Mouse (Mus musculus): ENCODE results near the gene Soga3. TPM values are rescaled to one million over a fixed set of nuclear protein-coding genes. Genes with fewer than 3 reads are reported as not detected.
A peak's percentile ranks its signal among the peaks of the same experiment; 100 is the strongest.

Soga3 gene
- 72.7 and 86.7 TPM in 2 replicates for polyA plus RNA-seq (2016; fragmentation: Nextera tagmentation; extraction: Ambion mirVana)

- H3K36me3 ChIP-seq: no peaks in the 10 kb centered on the region
- peak within 1 kb of the TSS; percentile 77 for H3K4me3 ChIP-seq
- no peaks in the 10 kb centered on the region for H3K27me3 ChIP-seq
- peak within 1 kb of the TSS; percentile 82 for H3K4me2 ChIP-seq (replicated peaks)
- H3K27ac ChIP-seq (replicated peaks): peak within 1 kb of the TSS; percentile 97
- under 1% methylated on average over 34 of the region's 34 CpGs for WGBS
- peak within 1 kb of the TSS; percentile 86 for H3K9ac ChIP-seq (replicated peaks)
- ATAC-seq (ENCODE audit: low FRiP score, low read depth): peak; percentile 80
- peaks cover 29% of the 10 kb centered on the region for H3K4me1 ChIP-seq
- H3K9me3 ChIP-seq: no peaks in the 10 kb centered on the region
Measured at GRCm38 (mm10) chr10:29143566-29144335, at the start of gene Soga3. TSS of gene Soga3 (plus strand) at chr10:29143839.

GRCm38 (mm10) chr10:29106962-29107361 lies 36.7 kb upstream of the Soga3 start:
- H3K27me3 ChIP-seq: no peaks in the 10 kb centered on the region
- H3K9me3 ChIP-seq: no peaks in the 10 kb centered on the region
- H3K27ac ChIP-seq (replicated peaks): no peak overlapping the region
- no peaks in the 10 kb centered on the region for H3K36me3 ChIP-seq
- no peak overlapping the region for H3K4me3 ChIP-seq
- H3K4me1 ChIP-seq: no peaks in the 10 kb centered on the region
- ATAC-seq (ENCODE audit: low FRiP score, low read depth): peak; percentile 56
- WGBS: 20% methylated on average over 4 of the region's 4 CpGs
- no peak overlapping the region for H3K9ac ChIP-seq (replicated peaks)
- H3K4me2 ChIP-seq (replicated peaks): no peak overlapping the region

GRCm38 (mm10) chr10:29142556-29143105 lies 1.0 kb upstream of the Soga3 start:
- Histone ChIP-seq H3K4me3 (peak overlapping the region; percentile 77), H3K9me3 (no peaks in the 10 kb centered on the region), H3K4me2 (replicated peaks) (peak overlapping the region; percentile 82), H3K9ac (replicated peaks) (0 out of 2 replicates have a peak overlapping the region, but pooled peaks have one; percentile 13), H3K27ac (replicated peaks) (no peak overlapping the region), H3K36me3 (no peaks in the 10 kb centered on the region), H3K27me3 (no peaks in the 10 kb centered on the region), H3K4me1 (peaks cover 18% of the 10 kb centered on the region)
- WGBS: 38% methylated on average over 7 of the region's 7 CpGs
- no peak for ATAC-seq (ENCODE audit: low FRiP score, low read depth)

- H3K9ac ChIP-seq (replicated peaks): peak overlapping the region; percentile 86
- H3K4me2 ChIP-seq (replicated peaks): peak overlapping the region; percentile 82
- no peaks in the 10 kb centered on the region for H3K36me3 ChIP-seq
- ATAC-seq (ENCODE audit: low FRiP score, low read depth): no peak
- no peaks in the 10 kb centered on the region for H3K27me3 ChIP-seq
- peaks cover 30% of the 10 kb centered on the region for H3K4me1 ChIP-seq
- H3K4me3 ChIP-seq: peak overlapping the region; percentile 77
- 6% methylated on average over 7 of the region's 12 CpGs for WGBS
- no peaks in the 10 kb centered on the region for H3K9me3 ChIP-seq
- peak overlapping the region; percentile 97; the same call in 1 of the 2 replicates for H3K27ac ChIP-seq (replicated peaks)
Measured at GRCm38 (mm10) chr10:29144612-29145405, 1.2 kb downstream of the Soga3 start.

GRCm38 (mm10) chr10:29146198-29146857 lies 2.7 kb downstream of the Soga3 start:
- peak overlapping the region; percentile 82 for H3K4me2 ChIP-seq (replicated peaks)
- H3K27ac ChIP-seq (replicated peaks): peak overlapping the region; percentile 96
- WGBS: under 1% methylated on average over 22 of the region's 22 CpGs
- H3K4me1 ChIP-seq: peaks cover 30% of the 10 kb centered on the region
- H3K27me3 ChIP-seq: no peaks in the 10 kb centered on the region
- H3K9ac ChIP-seq (replicated peaks): peak overlapping the region; percentile 86
- no peaks in the 10 kb centered on the region for H3K36me3 ChIP-seq
- no peak for ATAC-seq (ENCODE audit: low FRiP score, low read depth)
- H3K4me3 ChIP-seq: peak overlapping the region; percentile 77
- no peaks in the 10 kb centered on the region for H3K9me3 ChIP-seq

GRCm38 (mm10) chr10:29146858-29147640 lies 3.4 kb downstream of the Soga3 start:
- ATAC-seq (ENCODE audit: low FRiP score, low read depth): peak; percentile 81
- WGBS: under 1% methylated on average over 60 of the region's 65 CpGs
- H3K4me2 ChIP-seq (replicated peaks): peak overlapping the region; percentile 82
- peak overlapping the region; percentile 86 for H3K9ac ChIP-seq (replicated peaks)
- H3K27me3 ChIP-seq: no peaks in the 10 kb centered on the region
- H3K36me3 ChIP-seq: peaks cover 5% of the 10 kb centered on the region; the same call in 1 of the 2 replicates
- peak overlapping the region; percentile 77 for H3K4me3 ChIP-seq
- H3K27ac ChIP-seq (replicated peaks): peak overlapping the region; percentile 96
- H3K4me1 ChIP-seq: peaks cover 32% of the 10 kb centered on the region
- H3K9me3 ChIP-seq: no peaks in the 10 kb centered on the region

GRCm38 (mm10) chr10:29147641-29147990 lies 4.0 kb downstream of the Soga3 start:
- Histone ChIP-seq H3K9me3 (no peaks in the 10 kb centered on the region), H3K27me3 (no peaks in the 10 kb centered on the region), H3K36me3 (peaks cover 10% of the 10 kb centered on the region), H3K9ac (replicated peaks) (peak overlapping the region; percentile 86), H3K4me1 (peaks cover 30% of the 10 kb centered on the region), H3K4me3 (peak overlapping the region; percentile 77), H3K27ac (replicated peaks) (peak overlapping the region; percentile 96), H3K4me2 (replicated peaks) (peak overlapping the region; percentile 82)
- WGBS: under 1% methylated on average over 12 of the region's 12 CpGs
- ATAC-seq (ENCODE audit: low FRiP score, low read depth): no peak; the same call in 1 of the 2 replicates

- H3K4me2 ChIP-seq (replicated peaks): peak overlapping the region; percentile 82
- 2% methylated on average over 21 of the region's 21 CpGs for WGBS
- H3K4me3 ChIP-seq: peak overlapping the region; percentile 77
- no peaks in the 10 kb centered on the region for H3K27me3 ChIP-seq
- H3K36me3 ChIP-seq: peaks cover 15% of the 10 kb centered on the region
- no peaks in the 10 kb centered on the region for H3K9me3 ChIP-seq
- peak overlapping the region; percentile 86 for H3K9ac ChIP-seq (replicated peaks)
- no peak for ATAC-seq (ENCODE audit: low FRiP score, low read depth)
- H3K27ac ChIP-seq (replicated peaks): peak overlapping the region; percentile 96
- H3K4me1 ChIP-seq: peaks cover 29% of the 10 kb centered on the region
Measured at GRCm38 (mm10) chr10:29148076-29148475, 4.4 kb downstream of the Soga3 start.

- Histone ChIP-seq H3K4me3 (no peak overlapping the region), H3K9me3 (no peaks in the 10 kb centered on the region), H3K9ac (replicated peaks) (no peak overlapping the region), H3K36me3 (peaks cover 64% of the 10 kb centered on the region), H3K4me1 (0 out of 2 replicates have a peak, but pooled peaks cover 2% of the 10 kb centered on the region), H3K27ac (replicated peaks) (no peak overlapping the region), H3K27me3 (no peaks in the 10 kb centered on the region), H3K4me2 (replicated peaks) (no peak overlapping the region)
- WGBS: 81% methylated on average over 3 of the region's 3 CpGs
- no peak for ATAC-seq (ENCODE audit: low FRiP score, low read depth)
Measured at GRCm38 (mm10) chr10:29155304-29155703, 11.7 kb downstream of the Soga3 start.

- Histone ChIP-seq H3K36me3 (peaks cover 56% of the 10 kb centered on the region), H3K4me3 (no peak overlapping the region), H3K9ac (replicated peaks) (no peak overlapping the region), H3K4me1 (no peaks in the 10 kb centered on the region), H3K27ac (replicated peaks) (no peak overlapping the region), H3K9me3 (no peaks in the 10 kb centered on the region), H3K27me3 (no peaks in the 10 kb centered on the region), H3K4me2 (replicated peaks) (no peak overlapping the region)
- no peak for ATAC-seq (ENCODE audit: low FRiP score, low read depth)
- WGBS: 89% methylated on average over 2 of the region's 2 CpGs
Measured at GRCm38 (mm10) chr10:29161664-29162063, 18.0 kb downstream of the Soga3 start.

GRCm38 (mm10) chr10:29173778-29174177 lies 30.1 kb downstream of the Soga3 start:
- peaks cover 49% of the 10 kb centered on the region for H3K36me3 ChIP-seq
- H3K9ac ChIP-seq (replicated peaks): no peak overlapping the region
- no peaks in the 10 kb centered on the region for H3K4me1 ChIP-seq
- no peaks in the 10 kb centered on the region for H3K27me3 ChIP-seq
- peaks cover 5% of the 10 kb centered on the region; the same call in 1 of the 2 replicates for H3K9me3 ChIP-seq
- no peak overlapping the region for H3K4me2 ChIP-seq (replicated peaks)
- no peak overlapping the region for H3K27ac ChIP-seq (replicated peaks)
- no peak overlapping the region for H3K4me3 ChIP-seq
- no peak for ATAC-seq (ENCODE audit: low FRiP score, low read depth)
- WGBS: 92% methylated on average over 2 of the region's 2 CpGs
